Mouse (Mus musculus): Measurements from ENCODE around the gene Elane. TPM values are rescaled to one million over a fixed set of nuclear protein-coding genes. Genes with fewer than 3 reads are reported as not detected.

The Elane gene
- polyA plus RNA-seq (2015; fragmentation: Illumina TruSeq; extraction: RNeasy Lipid Tissue Mini Kit (QIAGEN cat#74804); ENCODE audit: insufficient read depth, low replicate concordance): 0.35 TPM

GRCm38 (mm10) chr10:79886054-79886453 lies at the start of gene Elane:
Gene Elane (plus strand): TSS chr10:79886247.

GRCm38 (mm10) chr10:79853860-79854795 lies 31.9 kb upstream of the Elane start, which contains the start of gene Ptbp1:
Gene Ptbp1 (plus strand): TSS chr10:79854427.

GRCm38 (mm10) chr10:79874290-79874862 lies 11.7 kb upstream of the Elane start, which contains the start of the genes Prtn3 and Plppr3:
Gene Prtn3 (plus strand): TSS chr10:79874476.
Gene Plppr3 (minus strand): TSS chr10:79874634.

DNA sequence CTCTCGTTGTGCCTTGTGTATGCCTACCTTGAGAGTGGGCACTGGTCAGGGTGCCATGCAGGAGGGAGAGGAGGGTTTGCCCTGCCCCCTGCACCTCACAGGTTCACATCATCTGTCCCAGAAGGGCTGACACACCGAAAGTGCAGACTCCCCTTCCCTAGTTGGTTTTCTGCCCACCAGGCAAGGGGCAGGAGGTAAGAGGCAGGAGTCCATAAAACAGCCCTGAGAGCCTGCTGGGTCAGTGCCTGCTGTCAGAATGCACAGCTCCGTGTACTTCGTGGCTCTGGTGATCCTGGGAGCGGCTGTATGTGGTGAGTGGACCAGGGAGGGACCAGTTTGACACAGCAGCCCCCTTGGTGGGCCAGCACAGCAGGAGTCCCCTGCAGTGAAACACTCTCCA lies 4.6 kb downstream of the Elane start, which contains the start of gene Cfd:
Gene Cfd, plus strand, starts transcription at position 184 of the 400 bp plus-strand sequence.

GRCm38 (mm10) chr10:79908167-79909091 lies 22.4 kb downstream of the Elane start, which contains the start of gene Med16:
Gene Med16 (minus strand): TSS chr10:79908923.

DNA sequence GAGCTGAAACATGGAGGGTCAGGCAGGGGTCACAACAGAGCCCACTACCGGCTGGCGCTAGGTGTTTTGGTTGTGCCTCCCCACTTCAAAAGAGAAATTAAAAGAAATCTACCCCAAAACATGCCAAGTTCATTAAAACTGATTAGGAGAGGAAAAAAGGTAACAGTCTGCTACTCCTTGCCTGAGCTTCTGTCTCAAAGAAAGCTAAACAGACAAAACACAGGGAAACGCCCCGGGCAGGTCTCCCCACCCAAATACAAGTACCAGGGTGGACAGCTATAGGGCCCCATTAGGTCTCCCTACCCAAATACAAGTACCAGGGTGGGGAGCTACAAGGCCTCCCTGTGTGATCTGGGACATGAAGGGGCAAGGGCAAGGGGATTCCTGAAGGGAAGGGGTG lies 24.5 kb downstream of the Elane start, which contains the start of gene Gm26602:
Gene Gm26602, plus strand, starts transcription at position 301 of the 400 bp plus-strand sequence.

DNA sequence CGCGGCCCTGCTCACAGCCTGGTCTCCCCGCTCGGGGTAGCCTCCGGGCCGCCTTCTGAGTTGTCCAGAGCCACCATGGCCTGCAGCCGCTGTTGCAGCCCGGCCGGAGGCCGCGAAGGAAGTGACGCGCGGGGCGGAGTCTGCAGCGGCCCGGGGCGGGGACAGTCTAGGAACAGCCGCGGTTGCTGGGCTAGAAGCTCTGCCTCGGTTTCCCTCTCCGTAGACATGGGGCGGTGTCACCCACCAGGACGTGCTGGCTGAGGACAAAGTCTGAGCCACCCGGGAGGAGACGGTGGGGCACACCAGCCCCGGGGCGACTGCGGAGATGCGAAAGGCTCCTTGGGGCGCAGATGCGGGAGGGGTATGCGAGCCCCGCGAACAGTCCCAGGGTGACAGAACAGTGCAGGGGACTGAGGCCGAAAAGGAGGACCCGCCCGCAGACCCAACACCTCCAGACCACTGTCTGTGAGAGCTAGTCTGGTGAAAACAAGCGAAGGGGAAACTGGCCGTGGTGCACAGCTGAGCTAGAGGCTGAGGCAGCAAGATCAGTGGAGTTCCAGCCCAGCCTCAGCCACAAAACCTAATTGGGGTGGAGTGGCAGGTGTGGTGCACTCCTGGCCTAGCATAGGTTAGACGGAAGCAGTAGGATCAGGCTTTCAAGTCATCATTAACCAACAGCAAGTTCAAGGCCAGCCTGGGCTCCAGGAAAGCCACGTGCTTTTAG lies 30.9 kb downstream of the Elane start, which contains the start of gene Kiss1r:
Gene Kiss1r, plus strand, starts transcription at position 164 of the 724 bp plus-strand sequence.

GRCm38 (mm10) chr10:79920958-79921535 lies 35.0 kb downstream of the Elane start, which contains the start of gene R3hdm4:
Gene R3hdm4 (minus strand): TSS chr10:79921208.

GRCm38 (mm10) chr10:79926491-79927323 lies 40.7 kb downstream of the Elane start, which contains the start of gene Arid3a:
Gene Arid3a (plus strand): TSS chr10:79927043.

Other genes with a start within 250 kb of the Elane start
- gene Shc2, start 248.3 kb upstream of the Elane start, polyA plus RNA-seq (2015; fragmentation: Illumina TruSeq; extraction: RNeasy Lipid Tissue Mini Kit (QIAGEN cat#74804); ENCODE audit: insufficient read depth, low replicate concordance): 0.62 TPM
- gene Odf3l2, start 240.5 kb upstream of the Elane start, polyA plus RNA-seq (2015; fragmentation: Illumina TruSeq; extraction: RNeasy Lipid Tissue Mini Kit (QIAGEN cat#74804); ENCODE audit: insufficient read depth, low replicate concordance): not detected
- 8.2 TPM for gene Madcam1, start 221.7 kb upstream of the Elane start, polyA plus RNA-seq (2015; fragmentation: Illumina TruSeq; extraction: RNeasy Lipid Tissue Mini Kit (QIAGEN cat#74804); ENCODE audit: insufficient read depth, low replicate concordance)
- gene Tpgs1, start 216.9 kb upstream of the Elane start, polyA plus RNA-seq (2015; fragmentation: Illumina TruSeq; extraction: RNeasy Lipid Tissue Mini Kit (QIAGEN cat#74804); ENCODE audit: insufficient read depth, low replicate concordance): 6.4 TPM
- gene Cdc34, start 204.1 kb upstream of the Elane start, polyA plus RNA-seq (2015; fragmentation: Illumina TruSeq; extraction: RNeasy Lipid Tissue Mini Kit (QIAGEN cat#74804); ENCODE audit: insufficient read depth, low replicate concordance): 43.0 TPM
- gene Gzmm, start 197.2 kb upstream of the Elane start, polyA plus RNA-seq (2015; fragmentation: Illumina TruSeq; extraction: RNeasy Lipid Tissue Mini Kit (QIAGEN cat#74804); ENCODE audit: insufficient read depth, low replicate concordance): 1.5 TPM
- gene Bsg, start 181.8 kb upstream of the Elane start, polyA plus RNA-seq (2015; fragmentation: Illumina TruSeq; extraction: RNeasy Lipid Tissue Mini Kit (QIAGEN cat#74804); ENCODE audit: insufficient read depth, low replicate concordance): 159 TPM
- not detected for gene Hcn2, start 169.6 kb upstream of the Elane start, polyA plus RNA-seq (2015; fragmentation: Illumina TruSeq; extraction: RNeasy Lipid Tissue Mini Kit (QIAGEN cat#74804); ENCODE audit: insufficient read depth, low replicate concordance)
- gene Polrmt, start 139.7 kb upstream of the Elane start, polyA plus RNA-seq (2015; fragmentation: Illumina TruSeq; extraction: RNeasy Lipid Tissue Mini Kit (QIAGEN cat#74804); ENCODE audit: insufficient read depth, low replicate concordance): 16.0 TPM
- not detected for gene Fgf22, start 131.2 kb upstream of the Elane start, polyA plus RNA-seq (2015; fragmentation: Illumina TruSeq; extraction: RNeasy Lipid Tissue Mini Kit (QIAGEN cat#74804); ENCODE audit: insufficient read depth, low replicate concordance)
- 5.5 TPM for gene Rnf126, start 119.3 kb upstream of the Elane start, polyA plus RNA-seq (2015; fragmentation: Illumina TruSeq; extraction: RNeasy Lipid Tissue Mini Kit (QIAGEN cat#74804); ENCODE audit: insufficient read depth, low replicate concordance)
- 1.2 TPM for gene Fstl3, start 109.0 kb upstream of the Elane start, polyA plus RNA-seq (2015; fragmentation: Illumina TruSeq; extraction: RNeasy Lipid Tissue Mini Kit (QIAGEN cat#74804); ENCODE audit: insufficient read depth, low replicate concordance)
- 0.25 TPM for gene Prss57, start 95.3 kb upstream of the Elane start, polyA plus RNA-seq (2015; fragmentation: Illumina TruSeq; extraction: RNeasy Lipid Tissue Mini Kit (QIAGEN cat#74804); ENCODE audit: insufficient read depth, low replicate concordance)
- gene Palm, start 92.7 kb upstream of the Elane start, polyA plus RNA-seq (2015; fragmentation: Illumina TruSeq; extraction: RNeasy Lipid Tissue Mini Kit (QIAGEN cat#74804); ENCODE audit: insufficient read depth, low replicate concordance): 3.1 TPM
- not detected for gene Misp, start 65.3 kb upstream of the Elane start, polyA plus RNA-seq (2015; fragmentation: Illumina TruSeq; extraction: RNeasy Lipid Tissue Mini Kit (QIAGEN cat#74804); ENCODE audit: insufficient read depth, low replicate concordance)
- 156 TPM for gene Ptbp1, start 31.8 kb upstream of the Elane start, polyA plus RNA-seq (2015; fragmentation: Illumina TruSeq; extraction: RNeasy Lipid Tissue Mini Kit (QIAGEN cat#74804); ENCODE audit: insufficient read depth, low replicate concordance)
- gene Prtn3, start 11.8 kb upstream of the Elane start, polyA plus RNA-seq (2015; fragmentation: Illumina TruSeq; extraction: RNeasy Lipid Tissue Mini Kit (QIAGEN cat#74804); ENCODE audit: insufficient read depth, low replicate concordance): not detected
- gene Plppr3, start 11.6 kb upstream of the Elane start, polyA plus RNA-seq (2015; fragmentation: Illumina TruSeq; extraction: RNeasy Lipid Tissue Mini Kit (QIAGEN cat#74804); ENCODE audit: insufficient read depth, low replicate concordance): 0.47 TPM
- gene Cfd, start 4.6 kb downstream of the Elane start, polyA plus RNA-seq (2015; fragmentation: Illumina TruSeq; extraction: RNeasy Lipid Tissue Mini Kit (QIAGEN cat#74804); ENCODE audit: insufficient read depth, low replicate concordance): 1.0 TPM
- 3.4 TPM for gene Med16, start 22.7 kb downstream of the Elane start, polyA plus RNA-seq (2015; fragmentation: Illumina TruSeq; extraction: RNeasy Lipid Tissue Mini Kit (QIAGEN cat#74804); ENCODE audit: insufficient read depth, low replicate concordance)
- gene Gm26602, start 24.6 kb downstream of the Elane start, polyA plus RNA-seq (2015; fragmentation: Illumina TruSeq; extraction: RNeasy Lipid Tissue Mini Kit (QIAGEN cat#74804); ENCODE audit: insufficient read depth, low replicate concordance): not detected
- 0.33 TPM for gene Kiss1r, start 30.7 kb downstream of the Elane start, polyA plus RNA-seq (2015; fragmentation: Illumina TruSeq; extraction: RNeasy Lipid Tissue Mini Kit (QIAGEN cat#74804); ENCODE audit: insufficient read depth, low replicate concordance)
- 52.3 TPM for gene R3hdm4, start 35.0 kb downstream of the Elane start, polyA plus RNA-seq (2015; fragmentation: Illumina TruSeq; extraction: RNeasy Lipid Tissue Mini Kit (QIAGEN cat#74804); ENCODE audit: insufficient read depth, low replicate concordance)
- 8.9 TPM for gene Arid3a, start 40.8 kb downstream of the Elane start, polyA plus RNA-seq (2015; fragmentation: Illumina TruSeq; extraction: RNeasy Lipid Tissue Mini Kit (QIAGEN cat#74804); ENCODE audit: insufficient read depth, low replicate concordance)
- gene Wdr18, start 73.9 kb downstream of the Elane start, polyA plus RNA-seq (2015; fragmentation: Illumina TruSeq; extraction: RNeasy Lipid Tissue Mini Kit (QIAGEN cat#74804); ENCODE audit: insufficient read depth, low replicate concordance): 10.6 TPM
- not detected for gene Grin3b, start 84.5 kb downstream of the Elane start, polyA plus RNA-seq (2015; fragmentation: Illumina TruSeq; extraction: RNeasy Lipid Tissue Mini Kit (QIAGEN cat#74804); ENCODE audit: insufficient read depth, low replicate concordance)
- 23.2 TPM for gene Tmem259, start 98.1 kb downstream of the Elane start, polyA plus RNA-seq (2015; fragmentation: Illumina TruSeq; extraction: RNeasy Lipid Tissue Mini Kit (QIAGEN cat#74804); ENCODE audit: insufficient read depth, low replicate concordance)
- gene Cnn2, start 102.3 kb downstream of the Elane start, polyA plus RNA-seq (2015; fragmentation: Illumina TruSeq; extraction: RNeasy Lipid Tissue Mini Kit (QIAGEN cat#74804); ENCODE audit: insufficient read depth, low replicate concordance): 160 TPM
- 10.9 TPM for gene Abca7, start 110.2 kb downstream of the Elane start, polyA plus RNA-seq (2015; fragmentation: Illumina TruSeq; extraction: RNeasy Lipid Tissue Mini Kit (QIAGEN cat#74804); ENCODE audit: insufficient read depth, low replicate concordance)
- gene Arhgap45, start 130.4 kb downstream of the Elane start, polyA plus RNA-seq (2015; fragmentation: Illumina TruSeq; extraction: RNeasy Lipid Tissue Mini Kit (QIAGEN cat#74804); ENCODE audit: insufficient read depth, low replicate concordance): 93.1 TPM
- 19.3 TPM for gene Polr2e, start 153.5 kb downstream of the Elane start, polyA plus RNA-seq (2015; fragmentation: Illumina TruSeq; extraction: RNeasy Lipid Tissue Mini Kit (QIAGEN cat#74804); ENCODE audit: insufficient read depth, low replicate concordance)
- 128 TPM for gene Gpx4, start 160.9 kb downstream of the Elane start, polyA plus RNA-seq (2015; fragmentation: Illumina TruSeq; extraction: RNeasy Lipid Tissue Mini Kit (QIAGEN cat#74804); ENCODE audit: insufficient read depth, low replicate concordance)
- gene Sbno2, start 219.3 kb downstream of the Elane start, polyA plus RNA-seq (2015; fragmentation: Illumina TruSeq; extraction: RNeasy Lipid Tissue Mini Kit (QIAGEN cat#74804); ENCODE audit: insufficient read depth, low replicate concordance): 22.6 TPM
- gene Stk11, start 229.6 kb downstream of the Elane start, polyA plus RNA-seq (2015; fragmentation: Illumina TruSeq; extraction: RNeasy Lipid Tissue Mini Kit (QIAGEN cat#74804); ENCODE audit: insufficient read depth, low replicate concordance): 58.7 TPM